Mouse (Mus musculus) right cerebral cortex, postnatal 14 days (tissue): ENCODE measurements at regions not wholly inside any gene's neighbourhood (a gene's known extent, or its start where the extent isn't known, plus 50 kb on each side); places are given as distances from the start of the nearest gene placed in this dataset.

Experiments used
- DNase-seq: peaks from one replicate; pipeline ENCODE4 v3.0.0; 2022

DNA sequence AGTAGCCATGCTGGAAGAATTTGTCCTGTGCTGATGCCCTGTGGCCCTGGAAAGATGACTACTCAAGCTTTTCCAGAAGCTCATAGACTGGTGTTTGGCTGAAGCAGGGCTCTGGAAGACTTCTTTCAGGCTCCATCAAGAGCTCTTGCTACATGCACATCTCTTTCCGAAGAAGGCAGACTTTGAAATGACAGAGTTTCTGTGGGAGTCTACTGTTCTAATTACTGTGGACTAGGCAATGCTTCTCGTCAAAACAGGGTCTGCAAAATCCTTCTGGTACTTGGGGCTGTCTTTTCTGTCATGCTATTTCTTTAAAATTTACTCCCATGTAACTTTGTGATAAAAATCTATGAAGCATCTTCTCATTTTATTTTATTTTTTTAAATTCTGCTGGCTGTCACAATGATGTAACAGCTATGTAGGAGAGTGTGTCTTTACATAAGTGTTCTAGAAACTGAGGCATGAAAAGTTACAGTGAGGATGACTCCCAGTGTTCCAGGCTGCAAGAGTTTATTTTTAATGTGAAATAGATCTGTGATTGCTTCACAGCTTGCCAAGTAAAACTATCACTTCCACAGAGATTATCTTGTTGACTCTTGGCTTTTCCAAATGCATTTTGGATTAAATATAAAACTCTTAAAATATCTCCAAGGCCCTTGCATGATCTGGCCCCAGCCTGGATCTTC lies 244.9 kb upstream of the Nmur2 start:
- DNase-seq = no peak

DNA sequence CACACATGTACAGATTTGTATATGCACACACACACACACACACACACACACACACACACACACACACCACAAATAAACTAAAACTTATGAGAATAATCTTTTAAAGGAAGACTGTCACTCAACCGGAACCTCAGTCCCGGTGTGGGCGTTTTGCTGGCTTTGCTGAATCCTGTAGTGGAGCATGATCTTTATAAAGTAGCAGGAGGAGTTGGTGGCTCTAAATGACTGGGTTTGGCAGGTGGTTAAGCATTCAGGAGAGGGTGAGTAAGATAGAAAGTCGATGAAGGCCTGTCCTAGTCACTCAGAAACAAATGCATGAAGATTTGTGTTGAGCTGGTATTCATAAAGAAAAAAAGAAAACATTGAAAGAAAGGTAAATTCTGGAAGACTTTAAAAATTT lies 240.4 kb upstream of the Nmur2 start:
- DNase-seq = no peak

DNA sequence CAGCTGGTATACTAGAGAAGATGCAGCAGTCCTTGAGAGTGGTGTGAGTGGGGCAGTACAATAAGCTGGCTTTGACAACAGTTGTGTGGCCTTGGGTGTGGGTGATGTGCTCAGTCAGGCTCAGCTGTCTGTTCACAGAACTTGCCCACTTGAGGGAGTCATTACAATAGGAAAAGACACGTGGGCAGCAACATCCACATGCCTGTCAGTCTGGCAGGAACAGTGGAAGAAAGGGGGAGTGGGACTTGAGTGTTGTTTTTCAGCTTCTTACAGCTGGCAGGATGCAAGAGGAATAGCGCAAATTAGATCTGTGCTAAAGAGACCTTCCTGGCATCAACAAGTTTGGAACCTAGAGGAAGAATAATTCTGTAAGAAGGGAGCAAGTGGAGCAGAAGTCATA lies 239.4 kb upstream of the Nmur2 start:
- DNase-seq = no peak

DNA sequence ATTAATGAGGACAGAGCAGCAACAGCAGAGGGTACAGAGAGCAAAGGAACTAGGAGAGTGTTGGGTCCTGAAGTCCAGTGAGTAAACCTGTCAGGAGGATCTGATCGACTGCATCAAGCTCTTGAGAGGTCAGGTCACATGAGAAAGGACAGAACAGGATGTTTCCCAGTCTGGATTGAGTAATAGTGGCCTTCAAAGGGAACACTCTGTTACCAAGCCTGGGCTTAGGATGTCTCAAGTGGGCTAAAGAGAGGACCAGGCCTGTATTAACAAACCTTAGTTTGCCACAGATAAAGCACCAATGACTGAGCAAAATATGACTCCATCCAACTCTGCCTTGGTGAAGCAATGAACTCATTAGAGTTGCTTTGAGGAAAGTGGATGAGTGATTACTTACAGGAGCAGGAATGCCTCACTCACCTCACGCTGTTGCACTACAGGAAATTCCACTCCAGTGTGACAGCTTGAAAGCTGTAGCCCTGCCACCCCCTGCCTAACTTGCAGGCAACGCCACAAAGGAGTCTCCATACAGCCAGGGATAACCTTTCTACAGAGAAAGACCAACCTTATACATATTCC lies 229.2 kb upstream of the Nmur2 start:
- DNase-seq = no peak

DNA sequence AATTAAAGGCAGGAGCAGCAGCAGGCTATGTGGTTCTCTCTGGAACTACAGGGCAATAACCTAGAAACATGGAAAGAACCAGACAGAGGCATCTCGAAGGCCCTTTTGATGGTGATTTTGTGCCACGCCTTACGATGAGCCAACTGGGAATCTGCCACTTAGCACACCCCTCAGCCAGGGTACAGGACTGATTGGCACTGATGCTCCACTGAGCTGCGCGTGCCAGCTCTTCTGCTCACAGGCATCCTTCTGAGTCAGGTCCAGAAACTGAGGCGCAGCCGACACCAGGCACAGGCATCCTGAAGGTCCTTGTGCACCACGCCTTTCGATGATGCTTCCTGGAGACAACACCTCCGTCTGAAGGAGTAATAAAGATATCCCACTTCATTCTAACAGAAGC lies 221.9 kb upstream of the Nmur2 start:
- no peak for DNase-seq

DNA sequence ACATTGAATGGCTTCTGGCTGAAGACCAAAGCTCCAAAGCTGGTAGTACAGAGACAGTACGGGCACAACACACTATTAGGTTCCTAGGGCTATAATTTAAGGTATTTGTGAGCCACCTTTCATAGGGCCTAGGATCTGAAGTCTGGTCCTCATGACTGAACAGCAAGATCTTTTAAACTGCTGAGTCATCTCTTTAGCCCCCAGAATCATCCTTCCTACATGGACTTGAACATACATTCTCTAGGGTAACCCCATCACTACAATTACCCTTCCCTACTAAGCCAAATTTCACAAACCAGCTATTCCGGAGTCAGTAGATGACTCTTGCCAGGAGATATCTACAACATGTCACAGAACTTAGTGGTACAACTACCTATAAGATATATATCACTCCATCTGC lies 215.5 kb upstream of the Nmur2 start:
- DNase-seq = no peak

DNA sequence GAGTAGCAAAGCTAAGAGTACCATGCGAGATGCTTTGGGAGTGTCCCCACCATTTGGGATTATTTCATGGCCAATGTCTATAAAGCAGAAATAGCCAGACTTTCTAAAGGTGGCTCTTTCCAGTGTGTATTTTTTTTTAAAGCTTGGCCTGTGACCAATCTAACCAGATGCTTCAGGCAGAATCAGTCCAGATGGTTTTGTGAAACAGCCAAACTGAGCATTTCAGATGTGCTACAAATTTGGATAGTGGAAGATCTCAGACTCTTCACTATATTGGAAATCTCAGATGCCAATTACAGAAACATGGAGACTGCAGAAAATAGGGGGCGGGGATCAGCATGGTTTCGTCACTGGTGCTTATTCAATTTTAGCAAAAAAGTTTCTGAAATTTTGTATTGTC lies 213.6 kb upstream of the Nmur2 start:
- no peak for DNase-seq

DNA sequence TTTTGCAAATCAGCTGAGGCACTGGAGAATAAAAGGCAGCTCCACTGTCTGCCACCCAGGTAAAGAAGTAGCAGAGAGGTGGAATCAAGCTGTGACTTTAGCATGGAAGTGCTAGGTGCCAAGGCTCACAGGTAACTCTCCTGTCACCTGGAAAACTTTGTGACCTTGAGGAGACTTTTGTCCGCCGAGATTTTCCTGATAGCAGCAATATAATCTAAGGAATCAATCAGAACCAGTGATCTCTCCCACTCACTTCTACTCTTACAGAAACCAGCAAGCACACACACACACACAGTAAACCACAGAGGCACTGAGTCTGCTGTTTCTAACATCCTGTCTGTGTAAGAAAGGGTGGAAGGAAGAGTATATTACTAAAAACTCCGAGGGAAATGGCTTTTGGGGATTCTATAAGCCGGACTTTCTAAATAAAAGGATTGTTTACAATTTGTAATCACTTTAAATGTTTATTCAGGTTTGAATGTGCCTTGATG lies 206.6 kb upstream of the Nmur2 start:
- DNase-seq = no peak

DNA sequence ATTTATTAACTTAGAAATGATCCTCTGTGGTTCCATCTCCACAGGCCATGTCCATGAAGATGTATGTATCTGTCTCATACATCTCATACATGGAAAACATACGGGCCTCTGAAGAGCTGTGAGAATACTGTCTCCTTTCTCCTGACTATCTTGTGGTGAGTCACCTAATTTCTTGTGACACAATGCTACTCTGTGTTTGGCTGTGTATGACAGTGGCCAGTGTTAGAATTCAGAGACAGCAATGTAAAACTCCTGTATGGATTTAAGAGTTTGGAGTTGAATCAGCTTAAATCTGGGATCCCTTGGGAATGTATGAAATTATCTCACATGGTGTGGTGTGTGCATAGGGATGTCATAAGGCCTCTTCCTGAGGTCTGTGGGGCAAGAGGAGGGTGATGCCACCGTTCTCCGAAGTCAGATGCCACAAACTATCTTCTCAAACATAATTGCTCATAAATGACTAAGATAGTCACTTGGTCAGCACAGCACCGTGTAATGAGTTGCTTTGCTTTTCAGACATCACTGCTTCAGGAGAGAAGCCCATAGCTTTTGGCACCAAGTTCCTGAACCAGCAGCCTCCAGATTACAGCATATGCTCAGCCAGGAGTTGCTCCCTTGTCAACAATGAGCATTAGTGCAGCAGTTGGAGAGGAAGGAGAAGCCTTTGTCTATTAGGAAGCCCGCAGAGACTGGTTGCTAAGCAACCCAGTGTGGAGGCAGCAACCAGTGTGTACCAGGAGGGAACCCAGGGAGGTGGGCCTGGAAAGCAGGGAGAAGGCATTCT lies 205.9 kb upstream of the Nmur2 start:
- DNase-seq = peak; percentile 49

DNA sequence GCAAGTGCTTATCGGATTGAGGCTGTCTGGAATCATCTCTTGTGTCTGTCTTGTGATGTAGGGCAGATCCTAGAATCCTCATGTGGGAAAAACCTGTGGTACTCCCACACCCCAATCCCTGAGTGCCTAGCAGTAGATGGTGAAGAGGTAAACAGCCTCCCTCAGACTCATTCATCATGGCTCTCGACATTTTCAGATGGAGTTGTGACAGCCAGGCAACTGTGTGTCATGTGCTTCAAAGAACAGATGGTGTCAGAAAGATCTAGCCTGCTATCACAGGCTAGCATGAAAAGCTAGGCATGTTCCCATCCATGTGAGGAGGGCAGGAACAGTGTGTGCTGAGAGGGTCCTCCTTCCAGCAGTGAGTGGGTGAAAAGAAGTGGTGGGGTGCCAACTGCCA lies 204.1 kb upstream of the Nmur2 start:
- no peak for DNase-seq

DNA sequence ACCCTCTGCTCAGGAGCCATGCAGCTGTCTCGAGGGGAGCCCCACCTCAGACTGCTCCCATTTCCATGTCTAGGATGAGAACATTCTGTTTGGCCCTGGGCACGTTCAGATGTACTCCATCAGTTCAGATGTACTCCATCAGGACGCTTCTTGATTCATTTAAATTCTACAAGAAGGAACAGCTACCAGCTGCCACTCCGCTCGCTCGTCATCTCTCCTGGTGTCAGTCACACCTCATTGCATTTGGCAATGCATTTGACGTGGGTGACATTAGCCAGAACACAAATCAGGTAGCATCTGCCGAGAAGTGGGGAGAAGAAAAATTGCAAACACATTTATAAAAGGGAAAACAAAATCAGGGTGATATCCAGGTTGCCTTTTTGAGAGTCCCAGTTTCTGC lies 202.6 kb upstream of the Nmur2 start:
- peak; percentile 6 for DNase-seq

DNA sequence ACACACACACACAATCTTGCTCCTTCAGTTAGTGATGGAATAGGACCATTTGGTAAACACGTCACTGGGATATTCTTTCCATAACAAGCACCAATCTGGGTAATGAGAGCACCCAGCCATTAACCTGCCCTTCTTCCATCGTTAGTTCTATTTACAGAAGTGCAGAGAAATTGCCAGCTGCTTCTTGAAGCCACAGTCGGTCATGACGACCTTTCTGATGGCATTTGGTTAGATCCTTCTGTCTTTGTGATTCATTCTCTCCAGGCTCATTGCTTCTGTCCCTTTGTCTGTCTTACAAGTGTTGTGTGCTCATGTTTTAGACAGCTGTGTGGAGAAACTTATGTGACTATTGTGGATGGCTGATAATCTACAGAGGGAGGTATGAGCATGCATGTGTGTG lies 197.9 kb upstream of the Nmur2 start:
- no peak for DNase-seq

DNA sequence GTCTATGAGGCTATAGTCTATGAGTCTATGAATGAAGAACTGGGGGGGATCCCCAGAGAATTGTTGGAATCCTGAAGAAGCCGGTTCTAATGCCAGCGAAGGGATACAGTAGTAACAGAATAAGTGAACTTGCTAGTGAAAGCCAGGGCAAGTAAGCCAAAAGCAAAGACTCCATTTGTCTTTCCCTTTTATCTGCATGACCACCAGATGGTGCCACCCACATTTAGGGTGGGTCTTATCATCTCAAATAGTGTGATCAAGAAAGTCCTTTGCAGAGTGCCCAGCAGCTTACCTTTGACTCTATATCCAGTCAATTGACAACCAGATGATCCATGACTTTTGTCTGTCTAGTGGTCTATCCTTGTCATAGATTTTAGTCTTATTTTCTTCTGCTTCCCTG lies 184.2 kb upstream of the Nmur2 start:
- no peak for DNase-seq

DNA sequence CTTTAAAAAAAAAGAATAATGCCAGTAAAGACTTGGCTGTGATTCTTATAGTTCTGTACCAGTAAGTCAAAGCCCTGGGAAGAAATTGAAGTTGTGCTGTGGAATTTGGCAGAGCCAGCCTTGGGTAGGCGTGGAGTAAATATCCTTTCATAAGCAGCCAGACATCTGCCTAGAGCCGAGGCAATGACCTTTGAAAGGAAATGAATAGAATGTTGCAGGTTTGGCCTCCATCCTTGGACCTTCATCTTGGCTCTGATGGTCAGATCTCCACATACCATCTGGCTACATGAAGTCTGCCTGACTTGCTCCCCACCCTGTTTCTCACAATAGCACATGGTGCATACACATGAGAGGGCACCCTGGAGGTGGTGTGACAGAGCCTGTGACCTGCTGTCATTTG lies 174.9 kb upstream of the Nmur2 start:
- DNase-seq = no peak

DNA sequence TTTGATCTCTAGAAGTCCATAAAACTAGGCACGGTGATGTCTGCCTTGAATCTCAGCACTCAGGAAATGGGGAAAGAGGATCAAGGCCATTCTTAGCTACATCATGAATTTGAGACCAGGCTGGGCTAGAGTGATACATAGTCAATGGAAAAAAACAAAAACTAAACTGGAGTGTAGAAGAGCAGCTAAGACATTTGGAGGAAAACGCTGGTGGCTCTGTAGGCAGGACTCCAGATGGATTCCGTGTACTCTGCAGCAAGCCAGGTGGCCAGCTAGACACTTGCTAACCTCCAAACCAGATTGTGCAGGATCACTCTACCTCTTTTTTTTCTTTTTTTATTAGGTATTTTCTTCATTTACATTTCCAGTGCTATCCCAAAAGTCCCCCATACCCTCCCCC lies 161.0 kb upstream of the Nmur2 start:
- DNase-seq = no peak

DNA sequence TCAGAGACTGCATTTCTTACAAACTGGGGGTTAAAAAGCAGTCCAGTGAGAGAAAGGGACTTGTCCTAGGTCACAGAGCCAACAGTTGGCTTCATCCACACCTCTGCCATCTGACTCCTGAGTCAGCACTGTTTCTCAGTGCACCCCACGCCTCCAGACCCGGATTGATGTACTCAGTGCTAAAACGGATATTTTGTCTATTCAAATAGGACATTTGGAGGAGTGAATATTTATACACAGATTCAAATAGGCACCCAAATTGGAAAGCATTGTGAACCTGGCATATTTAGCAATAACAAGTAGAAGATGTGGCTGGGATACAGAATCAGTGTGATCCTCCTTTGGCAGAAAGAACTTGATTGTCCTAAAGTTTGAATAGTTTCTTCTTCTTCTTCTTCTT lies 154.5 kb upstream of the Nmur2 start:
- no peak for DNase-seq

DNA sequence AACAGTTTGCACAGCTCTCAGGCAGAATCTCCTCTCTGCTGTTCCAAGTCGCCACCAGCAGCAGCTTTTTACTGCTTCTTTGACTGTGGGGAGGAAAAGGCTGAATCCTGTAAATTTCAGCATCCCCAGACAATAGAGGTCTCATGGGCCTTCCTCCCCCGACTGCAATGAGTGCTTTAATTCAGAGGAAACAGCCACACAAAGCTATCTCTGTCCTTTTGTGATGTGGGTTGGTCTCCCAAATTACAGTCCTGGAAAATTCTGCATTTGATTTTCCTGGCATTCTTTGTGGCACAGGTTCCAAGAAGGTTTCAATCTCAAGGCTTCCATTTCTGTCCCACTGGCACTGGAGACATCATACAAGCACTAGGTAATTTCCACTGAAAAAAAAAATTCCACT lies 152.6 kb upstream of the Nmur2 start:
- DNase-seq = no peak

DNA sequence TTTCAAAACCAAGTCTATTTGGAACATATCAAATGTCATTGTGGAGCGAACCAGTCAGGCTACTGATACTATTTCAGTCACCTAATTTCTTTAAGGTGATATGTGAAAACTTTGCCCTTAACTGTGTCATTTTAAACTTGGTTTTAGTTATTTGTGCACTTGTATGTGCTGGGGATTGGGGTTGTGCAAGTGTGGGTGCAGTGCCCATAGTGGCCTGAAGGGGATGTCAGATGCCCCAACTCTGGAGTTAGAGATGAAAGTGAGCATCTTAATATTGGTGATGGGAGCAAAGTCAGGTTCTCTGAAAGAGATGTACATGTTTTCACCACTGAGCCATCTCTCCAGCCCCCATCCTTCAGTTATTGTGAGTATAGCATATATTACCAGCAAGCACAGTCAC lies 133.1 kb upstream of the Nmur2 start:
- no peak for DNase-seq

DNA sequence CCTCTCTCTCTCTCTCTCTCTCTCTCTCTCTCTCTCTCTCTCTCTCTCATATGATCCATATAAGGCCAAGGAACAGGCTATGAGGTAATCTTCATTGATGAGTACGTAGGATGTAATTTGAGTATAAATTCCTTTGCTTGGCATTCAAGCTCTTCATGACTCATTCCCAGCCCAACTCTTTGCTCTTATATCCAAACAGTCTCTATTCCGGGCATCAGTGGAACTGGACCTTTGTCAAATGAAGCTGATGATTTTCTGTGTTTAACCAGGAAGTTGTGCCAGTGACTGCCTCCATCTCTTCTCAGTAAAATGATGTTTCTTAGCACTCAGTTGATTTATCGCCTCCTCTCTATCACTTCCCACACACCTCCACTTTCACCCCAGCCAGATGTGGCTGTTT lies 132.4 kb upstream of the Nmur2 start:
- no peak for DNase-seq

DNA sequence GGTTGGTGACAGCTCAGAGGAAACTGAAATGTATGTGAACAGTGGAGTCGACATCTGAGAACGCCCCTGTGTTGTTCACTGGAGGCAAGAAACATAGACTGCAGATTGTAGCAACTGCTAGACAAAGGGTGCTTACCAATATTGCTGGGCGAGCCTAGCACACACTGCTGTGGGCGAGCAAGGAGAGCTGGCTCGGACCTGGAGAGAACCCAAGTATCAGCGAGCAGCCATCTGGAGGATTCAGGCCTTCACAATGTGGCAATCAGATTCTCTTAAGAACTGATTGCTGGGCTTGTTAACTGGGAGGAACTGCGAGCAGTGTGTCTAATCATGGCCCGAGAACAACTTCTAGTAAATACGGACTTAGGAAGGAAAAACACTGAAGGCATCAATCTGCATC lies 128.8 kb upstream of the Nmur2 start:
- peak; percentile 20 for DNase-seq

DNA sequence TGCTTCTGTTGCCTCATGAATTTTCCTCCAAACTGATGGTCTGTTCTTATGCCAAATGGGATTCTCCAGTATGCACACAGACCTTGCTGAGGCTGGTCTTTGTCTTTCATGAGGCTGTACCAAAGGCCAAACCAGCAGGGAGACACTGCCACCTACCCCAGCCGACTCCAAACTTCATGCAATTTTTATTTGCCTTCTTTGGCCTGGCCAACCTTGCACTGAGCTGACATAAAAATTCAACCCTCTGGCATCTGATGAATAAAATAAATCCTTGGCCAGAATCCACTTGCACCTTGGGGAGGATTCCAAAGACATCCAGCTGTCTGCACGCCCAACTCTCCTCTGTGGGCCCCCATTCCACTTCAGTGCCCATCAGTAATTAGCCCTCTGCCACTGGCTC lies 126.0 kb upstream of the Nmur2 start:
- no peak for DNase-seq

DNA sequence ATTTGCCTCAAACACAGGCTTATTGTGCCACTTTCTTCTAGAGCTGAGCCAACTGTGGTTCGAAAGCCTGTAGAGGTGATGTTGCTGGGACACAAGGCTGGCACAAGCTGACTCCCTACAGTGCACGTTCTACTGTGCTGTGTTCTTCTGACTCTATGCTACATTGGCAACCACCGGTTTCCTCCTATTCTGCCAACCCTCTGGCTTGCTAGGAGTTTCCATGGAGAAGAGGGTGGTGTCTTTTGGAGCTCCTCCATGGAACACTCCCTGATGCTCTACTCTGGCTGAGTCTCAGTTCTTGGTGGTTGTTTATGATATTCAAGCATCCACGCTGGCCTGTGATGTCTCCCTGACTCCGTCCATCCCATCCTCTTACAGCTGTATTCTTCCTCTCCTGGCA lies 124.9 kb upstream of the Nmur2 start:
- DNase-seq = no peak

DNA sequence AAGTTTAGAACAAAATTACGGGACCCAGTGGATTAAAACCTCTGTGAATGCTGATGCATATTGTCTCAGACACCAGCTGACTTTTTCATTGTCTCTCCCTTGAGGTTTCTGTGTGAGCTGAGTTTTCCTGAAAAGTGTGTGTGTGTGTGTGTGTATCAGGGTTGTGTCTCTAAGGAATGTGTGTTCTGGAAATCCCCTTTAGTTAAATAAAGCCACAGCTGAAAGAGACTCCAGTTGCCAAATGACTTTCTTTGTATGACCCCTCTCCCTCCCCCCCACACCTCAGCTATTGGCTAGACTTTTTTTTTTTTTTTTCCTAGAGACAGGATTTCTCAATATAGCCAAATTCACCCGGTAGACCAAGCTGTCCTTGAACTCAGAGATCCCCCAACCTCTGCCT lies 119.5 kb upstream of the Nmur2 start:
- DNase-seq = no peak

DNA sequence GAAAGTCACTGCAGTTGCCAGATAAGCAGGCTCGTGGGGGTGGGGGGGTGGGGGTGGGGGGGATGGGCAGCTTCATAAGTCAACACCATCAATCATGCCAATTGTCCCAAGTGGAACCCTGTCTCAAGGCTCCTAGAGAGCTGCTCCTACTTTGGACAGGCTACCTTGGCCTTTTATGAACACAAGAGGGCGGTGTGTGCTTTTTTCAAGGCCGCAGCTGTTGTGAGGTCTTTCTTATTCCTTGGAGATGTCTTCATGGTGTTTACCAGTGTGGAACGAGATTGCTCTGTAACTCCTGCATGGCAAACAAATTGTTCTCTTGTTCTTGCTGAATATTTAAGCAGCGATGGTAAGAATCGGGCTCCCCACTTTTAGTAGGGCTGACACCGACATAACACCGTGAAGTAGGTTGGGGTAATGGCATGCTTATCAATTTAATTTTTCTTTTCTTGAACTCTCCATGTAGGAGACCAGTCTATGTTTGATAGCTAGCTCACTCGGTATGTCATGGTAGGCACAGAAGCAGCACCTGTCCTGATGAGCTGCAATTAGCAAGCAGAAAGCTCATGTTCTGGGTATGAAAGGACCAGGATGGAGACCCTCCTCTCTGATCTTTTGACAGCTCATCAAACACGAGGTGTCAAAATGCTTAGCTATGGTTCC lies 118.7 kb upstream of the Nmur2 start:
- DNase-seq = peak; percentile 53
